Mouse (Mus musculus): ENCODE data around the gene Prcp. TPM values are rescaled to one million over a fixed set of nuclear protein-coding genes. Genes with fewer than 3 reads are reported as not detected.

Prcp gene
- polyA plus RNA-seq, 2 experiments = 26.3 to 26.6 TPM

GRCm38 (mm10) chr7:92936747-92937146 lies 62.5 kb downstream of the Prcp start:
- no peak overlapping the region for H3K4me3 ChIP-seq (replicated peaks; ENCODE audit: low read length)
- H3K4me1 ChIP-seq (ENCODE audit: control insufficient read depth, insufficient read depth, low read length) = no peaks in the 10 kb centered on the region
- H3K36me3 ChIP-seq (ENCODE audit: control insufficient read depth, insufficient read depth, low read length) = no peaks in the 10 kb centered on the region
- no peaks in the 10 kb centered on the region for H3K9me3 ChIP-seq (ENCODE audit: control insufficient read depth, low read length)
- H3K27ac ChIP-seq (replicated peaks; ENCODE audit: low read depth, low read length) = no peak overlapping the region
- H3K9ac ChIP-seq (ENCODE audit: low read depth, low read length, severe bottlenecking) = no peak overlapping the region
- H3K4me2 ChIP-seq (replicated peaks; ENCODE audit: low read depth, low read length, severe bottlenecking) = no peak overlapping the region
- H3K27me3 ChIP-seq (ENCODE audit: control insufficient read depth, insufficient read depth, low read length) = no peaks in the 10 kb centered on the region
- TF ChIP-seq POLR2A (IDR thresholded peaks at IDR 0.05; ENCODE audit: borderline replicate concordance, extremely low read depth, insufficient read depth, insufficient read length) = no peak
- 72% methylated on average over 5 of the region's 5 CpGs for WGBS
- DNase-seq (ENCODE audit: low spot score) = no peak
- ATAC-seq (ENCODE audit: low FRiP score, low read depth) = no peak

- no peak overlapping the region for H3K27ac ChIP-seq (replicated peaks; ENCODE audit: low read depth, low read length)
- no peak overlapping the region for H3K4me3 ChIP-seq (replicated peaks; ENCODE audit: low read length)
- no peaks in the 10 kb centered on the region for H3K27me3 ChIP-seq (ENCODE audit: control insufficient read depth, insufficient read depth, low read length)
- WGBS = 26% methylated on average over 6 of the region's 6 CpGs
- ATAC-seq (ENCODE audit: low FRiP score, low read depth) (no peak), DNase-seq (ENCODE audit: low spot score) (no peak)
- no peaks in the 10 kb centered on the region for H3K9me3 ChIP-seq (ENCODE audit: control insufficient read depth, low read length)
- no peaks in the 10 kb centered on the region for H3K4me1 ChIP-seq (ENCODE audit: control insufficient read depth, insufficient read depth, low read length)
- no peaks in the 10 kb centered on the region for H3K36me3 ChIP-seq (ENCODE audit: control insufficient read depth, insufficient read depth, low read length)
- H3K9ac ChIP-seq (ENCODE audit: low read depth, low read length, severe bottlenecking) = no peak overlapping the region
- no peak overlapping the region for H3K4me2 ChIP-seq (replicated peaks; ENCODE audit: low read depth, low read length, severe bottlenecking)
- TF ChIP-seq POLR2A (IDR thresholded peaks at IDR 0.05; ENCODE audit: borderline replicate concordance, extremely low read depth, insufficient read depth, insufficient read length) = no peak
These were observed 63.7 kb downstream of the Prcp start for GRCm38 (mm10) chr7:92937955-92938354.

DNA sequence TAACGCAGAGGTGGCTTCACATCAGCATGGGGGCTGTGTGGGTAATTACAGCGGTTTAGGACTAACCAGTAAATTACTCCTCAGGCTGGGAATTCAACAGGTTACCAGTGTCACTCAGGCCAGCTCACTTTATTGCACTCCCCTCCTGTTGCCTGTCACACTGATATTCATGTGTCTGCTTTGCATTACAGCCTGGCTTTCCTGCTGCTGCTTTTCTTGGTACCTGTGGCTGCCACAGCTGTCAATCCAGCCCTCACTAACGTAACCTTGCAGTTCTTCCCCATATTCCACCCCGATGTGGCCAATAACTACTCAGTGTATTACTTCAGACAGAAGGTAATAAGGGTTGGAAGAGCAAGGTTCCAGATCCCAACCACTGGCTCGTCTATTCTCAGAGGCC lies 65.5 kb downstream of the Prcp start:
- no peaks in the 10 kb centered on the region for H3K36me3 ChIP-seq (ENCODE audit: control insufficient read depth, insufficient read depth, low read length)
- no peaks in the 10 kb centered on the region for H3K9me3 ChIP-seq (ENCODE audit: control insufficient read depth, low read length)
- no peak overlapping the region for H3K9ac ChIP-seq (ENCODE audit: low read depth, low read length, severe bottlenecking)
- H3K4me1 ChIP-seq (ENCODE audit: control insufficient read depth, insufficient read depth, low read length) = no peaks in the 10 kb centered on the region
- 7% methylated on average over 5 of the region's 5 CpGs for WGBS
- TF ChIP-seq POLR2A (IDR thresholded peaks at IDR 0.05; ENCODE audit: borderline replicate concordance, extremely low read depth, insufficient read depth, insufficient read length) = no peak
- ATAC-seq (ENCODE audit: low FRiP score, low read depth) (no peak), DNase-seq (ENCODE audit: low spot score) (no peak)
- H3K27me3 ChIP-seq (ENCODE audit: control insufficient read depth, insufficient read depth, low read length) = no peaks in the 10 kb centered on the region
- no peak overlapping the region for H3K4me3 ChIP-seq (replicated peaks; ENCODE audit: low read length)
- no peak overlapping the region for H3K4me2 ChIP-seq (replicated peaks; ENCODE audit: low read depth, low read length, severe bottlenecking)
- H3K27ac ChIP-seq (replicated peaks; ENCODE audit: low read depth, low read length) = no peak overlapping the region

DNA sequence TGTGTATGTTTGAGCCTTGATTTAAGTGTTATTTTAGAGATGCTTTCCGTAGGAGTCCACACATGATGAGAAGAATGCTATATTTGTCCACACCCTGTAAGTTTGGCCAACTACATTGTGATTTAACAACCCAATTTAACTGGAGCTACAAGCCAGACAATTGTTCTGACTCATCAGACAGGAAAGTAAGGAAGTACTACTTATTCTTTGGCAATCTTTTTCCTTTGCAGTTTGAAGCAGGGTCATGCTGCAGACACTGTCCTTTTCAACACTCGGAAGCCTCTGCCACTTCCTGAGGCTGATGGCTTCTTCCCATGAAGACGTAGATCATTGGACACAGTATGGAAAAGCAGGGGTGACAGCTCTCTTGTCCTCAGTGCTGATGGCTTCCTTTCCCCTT lies 76.5 kb downstream of the Prcp start:
- H3K4me2 ChIP-seq (replicated peaks; ENCODE audit: low read depth, low read length, severe bottlenecking) = no peak overlapping the region
- DNase-seq (ENCODE audit: low spot score) (no peak), ATAC-seq (ENCODE audit: low FRiP score, low read depth) (no peak)
- no peak overlapping the region for H3K9ac ChIP-seq (ENCODE audit: low read depth, low read length, severe bottlenecking)
- H3K4me1 ChIP-seq (ENCODE audit: control insufficient read depth, insufficient read depth, low read length) = peaks cover 6% of the 10 kb centered on the region; the same call in 1 of the 2 replicates
- no peaks in the 10 kb centered on the region for H3K9me3 ChIP-seq (ENCODE audit: control insufficient read depth, low read length)
- WGBS = 82% methylated on average over 3 of the region's 3 CpGs
- no peak for TF ChIP-seq POLR2A (IDR thresholded peaks at IDR 0.05; ENCODE audit: borderline replicate concordance, extremely low read depth, insufficient read depth, insufficient read length)
- no peak overlapping the region for H3K4me3 ChIP-seq (replicated peaks; ENCODE audit: low read length)
- H3K27me3 ChIP-seq (ENCODE audit: control insufficient read depth, insufficient read depth, low read length) = no peaks in the 10 kb centered on the region
- H3K36me3 ChIP-seq (ENCODE audit: control insufficient read depth, insufficient read depth, low read length) = no peaks in the 10 kb centered on the region
- no peak overlapping the region for H3K27ac ChIP-seq (replicated peaks; ENCODE audit: low read depth, low read length)

GRCm38 (mm10) chr7:92952210-92952609 lies 77.9 kb downstream of the Prcp start:
- WGBS = 40% methylated on average over 2 of the region's 2 CpGs
- no peak for TF ChIP-seq POLR2A (IDR thresholded peaks at IDR 0.05; ENCODE audit: borderline replicate concordance, extremely low read depth, insufficient read depth, insufficient read length)
- H3K27ac ChIP-seq (replicated peaks; ENCODE audit: low read depth, low read length) = no peak overlapping the region
- H3K9ac ChIP-seq (ENCODE audit: low read depth, low read length, severe bottlenecking) = no peak overlapping the region
- H3K27me3 ChIP-seq (ENCODE audit: control insufficient read depth, insufficient read depth, low read length) = no peaks in the 10 kb centered on the region
- DNase-seq (ENCODE audit: low spot score) = no peak
- no peak overlapping the region for H3K4me2 ChIP-seq (replicated peaks; ENCODE audit: low read depth, low read length, severe bottlenecking)
- no peaks in the 10 kb centered on the region for H3K36me3 ChIP-seq (ENCODE audit: control insufficient read depth, insufficient read depth, low read length)
- H3K9me3 ChIP-seq (ENCODE audit: control insufficient read depth, low read length) = no peaks in the 10 kb centered on the region
- no peak overlapping the region for H3K4me3 ChIP-seq (replicated peaks; ENCODE audit: low read length)
- no peak for ATAC-seq (ENCODE audit: low FRiP score, low read depth)
- peaks cover 6% of the 10 kb centered on the region; the same call in 1 of the 2 replicates for H3K4me1 ChIP-seq (ENCODE audit: control insufficient read depth, insufficient read depth, low read length)

- DNase-seq (ENCODE audit: low spot score) (peak; percentile 7), ATAC-seq (ENCODE audit: low FRiP score, low read depth) (peak; percentile 47; the same call in 1 of the 2 replicates)
- Histone ChIP-seq H3K27me3 (ENCODE audit: control insufficient read depth, insufficient read depth, low read length) (no peaks in the 10 kb centered on the region), H3K4me2 (replicated peaks; ENCODE audit: low read depth, low read length, severe bottlenecking) (no peak overlapping the region), H3K36me3 (ENCODE audit: control insufficient read depth, insufficient read depth, low read length) (no peaks in the 10 kb centered on the region), H3K9me3 (ENCODE audit: control insufficient read depth, low read length) (no peaks in the 10 kb centered on the region), H3K4me1 (ENCODE audit: control insufficient read depth, insufficient read depth, low read length) (no peaks in the 10 kb centered on the region), H3K9ac (ENCODE audit: low read depth, low read length, severe bottlenecking) (no peak overlapping the region), H3K4me3 (replicated peaks; ENCODE audit: low read length) (no peak overlapping the region), H3K27ac (replicated peaks; ENCODE audit: low read depth, low read length) (no peak overlapping the region)
- no peak for TF ChIP-seq POLR2A (IDR thresholded peaks at IDR 0.05; ENCODE audit: borderline replicate concordance, extremely low read depth, insufficient read depth, insufficient read length)
- WGBS = 51% methylated on average over 3 of the region's 3 CpGs
These were observed 85.5 kb downstream of the Prcp start for GRCm38 (mm10) chr7:92959758-92960157.
